Mouse (Mus musculus) G1E (cell line): ENCODE data around the gene Gm10840. TPM values are rescaled to one million over a fixed set of nuclear protein-coding genes. Genes with fewer than 3 reads are reported as not detected.

ENCODE experiments used
- ATAC-seq: 2 replicates; pipeline ENCODE4 v1.8.0; 2016; ENCODE audit warnings: mild to moderate bottlenecking; ENCODE audit not compliant: insufficient number of reproducible peaks, poor library complexity, low FRiP score, severe bottlenecking; ENCODE audit errors: extremely low read depth
- DNase-seq: peaks from one replicate; pipeline ENCODE4 v3.0.0; 2012; ENCODE audit warnings: low spot score
- H3K27me3 ChIP-seq: 2 replicates; pipeline ENCODE4 v1.6.1; 2012; ENCODE audit warnings: mild to moderate bottlenecking, low read length, inconsistent platforms; ENCODE audit not compliant: insufficient read depth
- H3K36me3 ChIP-seq: replicated peaks from 2 replicates; pipeline ENCODE3; 2012; ENCODE audit warnings: mild to moderate bottlenecking, inconsistent platforms
- H3K4me1 ChIP-seq: 2 replicates; pipeline ENCODE4 v1.6.1; 2012; ENCODE audit warnings: low read depth, low read length, inconsistent platforms, mixed read lengths; ENCODE audit not compliant: insufficient read depth
- H3K4me3 ChIP-seq: 2 replicates; pipeline ENCODE4 v1.5.1; 2012; ENCODE audit warnings: low read depth, mild to moderate bottlenecking, inconsistent platforms, low read length, moderate library complexity, mixed read lengths
- H3K9me3 ChIP-seq: replicated peaks from 2 replicates; pipeline ENCODE4 v1.6.1; 2012; ENCODE audit warnings: inconsistent platforms
- CTCF ChIP-seq: IDR thresholded peaks from 2 replicates; pipeline ENCODE4 v1.5.1; 2012; ENCODE audit warnings: low read depth, low read length, inconsistent platforms, mixed read lengths
- GATA1 ChIP-seq: IDR thresholded peaks from 2 replicates; pipeline ENCODE4 v1.6.1; 2012; ENCODE audit warnings: borderline replicate concordance, low read length, inconsistent platforms, mixed read lengths
- GATA2 ChIP-seq: IDR thresholded peaks from 2 replicates; pipeline ENCODE4 v1.6.1; 2012; ENCODE audit warnings: low read depth, low read length, inconsistent platforms, borderline replicate concordance
- POLR2AphosphoS5 ChIP-seq: IDR thresholded peaks from 2 replicates; pipeline ENCODE4 v1.6.1; 2012; ENCODE audit warnings: low read depth, low read length, inconsistent platforms; ENCODE audit not compliant: insufficient replicate concordance
- TAL1 ChIP-seq: conservative IDR thresholded peaks from 2 replicates; pipeline ENCODE4 v1.6.1; 2012; ENCODE audit warnings: low read depth, low read length, inconsistent platforms, mixed read lengths
- polyA plus RNA-seq: library from polyadenylated mRNA; stranded (reverse); fragments of >175 nt; gene quantifications from 2 replicates; pipeline ENCODE4 v1.2.3, GENCODE M21; 2012
- total RNA-seq, 2 experiments: library from RNA; stranded (forward) in 1 of 2; stranded (reverse) in 1 of 2; fragments of 200-1000 nt in 1 of 2; fragments of >200 nt in 1 of 2; fragmentation: Nextera tagmentation in 1 of 2; gene quantifications; 2 replicates each; pipeline ENCODE4 v1.2.3; 2014 to 2017

Gm10840 gene
- total and polyA plus RNA-seq, 3 experiments, result not detected

- peak; percentile 36; the same call in 1 of the 2 replicates for ATAC-seq
- no peaks in the 10 kb centered on the region for H3K27me3 ChIP-seq
- DNase-seq, result no peak
- H3K36me3 ChIP-seq, result peaks cover 86% of the 10 kb centered on the region
- H3K4me1 ChIP-seq, result peaks cover 37% of the 10 kb centered on the region
- no peaks in the 10 kb centered on the region for H3K9me3 ChIP-seq
- H3K4me3 ChIP-seq, result no peak overlapping the region; the same call in 1 of the 2 replicates
- TF ChIP-seq GATA2, result no peak
- no peak for TF ChIP-seq TAL1
- no peak for TF ChIP-seq POLR2AphosphoS5
- TF ChIP-seq CTCF, result no peak
- TF ChIP-seq GATA1, result no peak
These were observed 40.1 kb downstream of the Gm10840 start for GRCm38 (mm10) chr11:106200756-106201155.

GRCm38 (mm10) chr11:106201337-106202122 lies 40.9 kb downstream of the Gm10840 start:
- Histone ChIP-seq H3K4me3 (no peak overlapping the region; the same call in 1 of the 2 replicates), H3K36me3 (peaks cover 88% of the 10 kb centered on the region), H3K27me3 (no peaks in the 10 kb centered on the region), H3K9me3 (no peaks in the 10 kb centered on the region), H3K4me1 (peaks cover 37% of the 10 kb centered on the region)
- ATAC-seq, result peak; percentile 67
- DNase-seq, result peak; percentile 29
- TF ChIP-seq TAL1, result peak; percentile 54
- TF ChIP-seq GATA2, result no peak

- no peaks in the 10 kb centered on the region for H3K27me3 ChIP-seq
- H3K36me3 ChIP-seq, result peaks cover 88% of the 10 kb centered on the region
- DNase-seq, result no peak
- no peak for ATAC-seq
- H3K9me3 ChIP-seq, result no peaks in the 10 kb centered on the region
- peaks cover 37% of the 10 kb centered on the region for H3K4me1 ChIP-seq
- H3K4me3 ChIP-seq, result no peak within 1 kb of the TSS; the same call in 1 of the 2 replicates
- TF ChIP-seq GATA2, result no peak
- TF ChIP-seq GATA1, result no peak
- TF ChIP-seq POLR2AphosphoS5, result no peak
- no peak for TF ChIP-seq CTCF
- TF ChIP-seq TAL1, result no peak
These were observed 41.4 kb downstream of the Gm10840 start, which contains the start of gene Strada for GRCm38 (mm10) chr11:106202123-106202465. Gene Strada, minus strand, starts transcription at chr11:106202168.

Other genes with a start within 250 kb of the Gm10840 start
- not detected in 2 replicates for gene Cyb561, start 207.5 kb upstream of the Gm10840 start, total RNA-seq (2014; fragmentation: Nextera tagmentation)
- 0.33 and 0.70 TPM in 2 replicates for gene Cyb561, start 207.5 kb upstream of the Gm10840 start, total RNA-seq (2017)
- not detected in 2 replicates for gene Cyb561, start 207.5 kb upstream of the Gm10840 start, polyA plus RNA-seq
- not detected in 2 replicates for gene Ace, start 192.9 kb upstream of the Gm10840 start, total RNA-seq (2014; fragmentation: Nextera tagmentation)
- gene Ace, start 192.9 kb upstream of the Gm10840 start, total RNA-seq (2017), result not detected in 2 replicates
- not detected in 2 replicates for gene Ace, start 192.9 kb upstream of the Gm10840 start, polyA plus RNA-seq
- gene Ace3, start 166.2 kb upstream of the Gm10840 start, total RNA-seq (2014; fragmentation: Nextera tagmentation), result not detected in 2 replicates
- not detected in 2 replicates for gene Ace3, start 166.2 kb upstream of the Gm10840 start, total RNA-seq (2017)
- not detected in 2 replicates for gene Ace3, start 166.2 kb upstream of the Gm10840 start, polyA plus RNA-seq
- not detected in 2 replicates for gene Kcnh6, start 152.7 kb upstream of the Gm10840 start, total RNA-seq (2014; fragmentation: Nextera tagmentation)
- gene Kcnh6, start 152.7 kb upstream of the Gm10840 start, total RNA-seq (2017), result not detected in 2 replicates
- not detected in 2 replicates for gene Kcnh6, start 152.7 kb upstream of the Gm10840 start, polyA plus RNA-seq
- gene Dcaf7, start 124.0 kb upstream of the Gm10840 start, total RNA-seq (2014; fragmentation: Nextera tagmentation), result 70.7 and 84.6 TPM in 2 replicates
- gene Dcaf7, start 124.0 kb upstream of the Gm10840 start, total RNA-seq (2017), result 70.0 and 74.3 TPM in 2 replicates
- gene Dcaf7, start 124.0 kb upstream of the Gm10840 start, polyA plus RNA-seq, result 40.4 and 59.3 TPM in 2 replicates
- gene Taco1, start 94.8 kb upstream of the Gm10840 start, total RNA-seq (2014; fragmentation: Nextera tagmentation), result 14.6 and 20.3 TPM in 2 replicates
- 20.4 and 21.4 TPM in 2 replicates for gene Taco1, start 94.8 kb upstream of the Gm10840 start, total RNA-seq (2017)
- gene Taco1, start 94.8 kb upstream of the Gm10840 start, polyA plus RNA-seq, result 18.6 and 19.2 TPM in 2 replicates
- 21.1 and 30.0 TPM in 2 replicates for gene Map3k3, start 76.2 kb upstream of the Gm10840 start, total RNA-seq (2014; fragmentation: Nextera tagmentation)
- gene Map3k3, start 76.2 kb upstream of the Gm10840 start, total RNA-seq (2017), result 29.5 and 31.9 TPM in 2 replicates
- 4.5 and 4.9 TPM in 2 replicates for gene Map3k3, start 76.2 kb upstream of the Gm10840 start, polyA plus RNA-seq
- gene Limd2, start within 50 bp of the Gm10840 start, total RNA-seq (2014; fragmentation: Nextera tagmentation), result 258 and 309 TPM in 2 replicates
- 77.5 and 94.4 TPM in 2 replicates for gene Limd2, start within 50 bp of the Gm10840 start, total RNA-seq (2017)
- gene Limd2, start within 50 bp of the Gm10840 start, polyA plus RNA-seq, result 365 and 413 TPM in 2 replicates
- 28.9 and 40.2 TPM in 2 replicates for gene Strada, start 41.3 kb downstream of the Gm10840 start, total RNA-seq (2014; fragmentation: Nextera tagmentation)
- 19.5 and 21.1 TPM in 2 replicates for gene Strada, start 41.3 kb downstream of the Gm10840 start, total RNA-seq (2017)
- gene Strada, start 41.3 kb downstream of the Gm10840 start, polyA plus RNA-seq, result 32.3 and 36.2 TPM in 2 replicates
- gene Ccdc47, start 55.5 kb downstream of the Gm10840 start, total RNA-seq (2014; fragmentation: Nextera tagmentation), result 78.5 and 92.2 TPM in 2 replicates
- 90.1 and 129 TPM in 2 replicates for gene Ccdc47, start 55.5 kb downstream of the Gm10840 start, total RNA-seq (2017)
- gene Ccdc47, start 55.5 kb downstream of the Gm10840 start, polyA plus RNA-seq, result 3.8 and 3.9 TPM in 2 replicates
- gene Ddx42, start 56.1 kb downstream of the Gm10840 start, total RNA-seq (2014; fragmentation: Nextera tagmentation), result 63.7 and 71.8 TPM in 2 replicates
- gene Ddx42, start 56.1 kb downstream of the Gm10840 start, total RNA-seq (2017), result 89.0 and 112 TPM in 2 replicates
- gene Ddx42, start 56.1 kb downstream of the Gm10840 start, polyA plus RNA-seq, result 28.4 and 50.3 TPM in 2 replicates
- 49.0 and 59.8 TPM in 2 replicates for gene Ftsj3, start 95.2 kb downstream of the Gm10840 start, total RNA-seq (2014; fragmentation: Nextera tagmentation)
- 90.6 and 109 TPM in 2 replicates for gene Ftsj3, start 95.2 kb downstream of the Gm10840 start, total RNA-seq (2017)
- 11.5 and 21.6 TPM in 2 replicates for gene Ftsj3, start 95.2 kb downstream of the Gm10840 start, polyA plus RNA-seq
- 44.0 and 50.7 TPM in 2 replicates for gene Psmc5, start 95.3 kb downstream of the Gm10840 start, total RNA-seq (2014; fragmentation: Nextera tagmentation)
- gene Psmc5, start 95.3 kb downstream of the Gm10840 start, total RNA-seq (2017), result 90.7 and 96.0 TPM in 2 replicates
- gene Psmc5, start 95.3 kb downstream of the Gm10840 start, polyA plus RNA-seq, result 38.4 and 64.1 TPM in 2 replicates
- 94.1 and 113 TPM in 2 replicates for gene Smarcd2, start 112.1 kb downstream of the Gm10840 start, total RNA-seq (2014; fragmentation: Nextera tagmentation)
- 139 and 149 TPM in 2 replicates for gene Smarcd2, start 112.1 kb downstream of the Gm10840 start, total RNA-seq (2017)
- 138 and 154 TPM in 2 replicates for gene Smarcd2, start 112.1 kb downstream of the Gm10840 start, polyA plus RNA-seq
- gene Tcam1, start 115.8 kb downstream of the Gm10840 start, total RNA-seq (2014; fragmentation: Nextera tagmentation), result not detected in 2 replicates
- gene Tcam1, start 115.8 kb downstream of the Gm10840 start, total RNA-seq (2017), result 0.12 TPM in 1 of 2 replicates, not detected in the other
- 0.01 TPM in 1 of 2 replicates, not detected in the other for gene Tcam1, start 115.8 kb downstream of the Gm10840 start, polyA plus RNA-seq
- gene Gh, start 141.0 kb downstream of the Gm10840 start, total RNA-seq (2014; fragmentation: Nextera tagmentation), result not detected in 2 replicates
- gene Gh, start 141.0 kb downstream of the Gm10840 start, total RNA-seq (2017), result not detected in 2 replicates
- not detected in 2 replicates for gene Gh, start 141.0 kb downstream of the Gm10840 start, polyA plus RNA-seq
- not detected in 2 replicates for gene Cd79b, start 153.9 kb downstream of the Gm10840 start, total RNA-seq (2014; fragmentation: Nextera tagmentation)
- gene Cd79b, start 153.9 kb downstream of the Gm10840 start, total RNA-seq (2017), result not detected in 2 replicates
- 0.03 TPM in 1 of 2 replicates, not detected in the other for gene Cd79b, start 153.9 kb downstream of the Gm10840 start, polyA plus RNA-seq
- gene Scn4a, start 192.4 kb downstream of the Gm10840 start, total RNA-seq (2014; fragmentation: Nextera tagmentation), result not detected in 2 replicates
- gene Scn4a, start 192.4 kb downstream of the Gm10840 start, total RNA-seq (2017), result 0.05 TPM in 1 of 2 replicates, not detected in the other
- gene Scn4a, start 192.4 kb downstream of the Gm10840 start, polyA plus RNA-seq, result not detected in 2 replicates
- not detected in 2 replicates for gene Prr29, start 204.6 kb downstream of the Gm10840 start, total RNA-seq (2014; fragmentation: Nextera tagmentation)
- gene Prr29, start 204.6 kb downstream of the Gm10840 start, total RNA-seq (2017), result 0.16 and 0.23 TPM in 2 replicates
- gene Prr29, start 204.6 kb downstream of the Gm10840 start, polyA plus RNA-seq, result 0.07 TPM in 1 of 2 replicates, not detected in the other
- gene Icam2, start 227.2 kb downstream of the Gm10840 start, total RNA-seq (2014; fragmentation: Nextera tagmentation), result 3.7 and 10.3 TPM in 2 replicates
- 42.6 and 53.8 TPM in 2 replicates for gene Icam2, start 227.2 kb downstream of the Gm10840 start, total RNA-seq (2017)
- 2.1 and 3.4 TPM in 2 replicates for gene Icam2, start 227.2 kb downstream of the Gm10840 start, polyA plus RNA-seq